Mouse (Mus musculus) liver, postnatal 0 days (tissue): ENCODE measurements at regions not wholly inside any gene's neighbourhood (a gene's known extent, or its start where the extent isn't known, plus 50 kb on each side); places are given as distances from the start of the nearest gene placed in this dataset.

Experiments
- CTCF ChIP-seq: sonication (generic); IDR thresholded peaks from 2 replicates; pipeline ENCODE4 v1.5.1; 2016; ENCODE audit warnings: antibody characterized with exemption, low read depth
- EP300 ChIP-seq: IDR thresholded peaks from 2 replicates; pipeline ENCODE4 v1.6.1; 2016; ENCODE audit warnings: antibody characterized with exemption, low read depth, mild to moderate bottlenecking

DNA sequence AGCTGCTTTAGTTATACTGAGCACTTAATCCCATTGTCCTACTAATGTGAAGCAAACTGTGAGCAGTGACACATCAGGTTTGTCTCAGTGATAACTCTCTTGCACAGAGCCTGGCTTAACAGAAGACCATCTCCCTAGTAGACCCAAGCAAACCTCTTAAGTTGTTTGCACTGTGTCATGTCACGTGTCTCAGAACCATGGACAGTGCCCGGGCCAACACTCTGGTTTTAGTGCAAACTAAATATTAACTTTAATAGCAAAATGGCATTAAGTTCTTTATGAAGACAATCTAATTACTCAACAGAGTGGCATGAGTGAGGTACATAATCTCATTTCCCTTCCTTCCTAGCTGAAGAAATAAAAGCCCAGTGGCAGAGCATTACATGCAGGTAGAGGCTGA lies 54.6 kb upstream of the Reln start:
- TF ChIP-seq CTCF = no peak
- TF ChIP-seq EP300 = no peak
